Mouse (Mus musculus) Muller cell, postnatal 12 days (primary cell): ENCODE data around the gene Ska3.

Source experiments
- DNase-seq: peaks from one replicate; pipeline ENCODE4 v3.0.0-alpha.2; 2015; ENCODE audit errors: inconsistent ontology term

The Ska3 gene

DNA sequence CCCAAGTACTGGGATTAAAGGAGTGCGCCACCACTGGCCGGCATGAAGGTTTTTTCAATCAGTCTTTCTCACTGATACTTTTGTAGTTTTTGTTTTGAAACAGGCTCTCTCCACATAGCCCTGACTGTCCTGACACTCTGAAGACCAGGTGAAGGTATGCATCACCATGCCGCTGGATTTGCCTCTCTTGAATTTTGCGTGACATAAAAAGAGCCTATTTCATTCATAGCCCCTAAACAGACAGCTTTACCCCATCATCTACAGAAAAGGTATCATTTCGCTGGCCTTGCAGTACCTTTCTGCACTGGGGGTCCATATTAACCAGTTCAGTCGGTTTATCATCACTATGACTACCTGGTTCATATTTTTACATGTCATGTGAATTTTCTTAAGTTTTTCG is 28.4 kb downstream of the Ska3 start:
- DNase-seq = no peak

DNA sequence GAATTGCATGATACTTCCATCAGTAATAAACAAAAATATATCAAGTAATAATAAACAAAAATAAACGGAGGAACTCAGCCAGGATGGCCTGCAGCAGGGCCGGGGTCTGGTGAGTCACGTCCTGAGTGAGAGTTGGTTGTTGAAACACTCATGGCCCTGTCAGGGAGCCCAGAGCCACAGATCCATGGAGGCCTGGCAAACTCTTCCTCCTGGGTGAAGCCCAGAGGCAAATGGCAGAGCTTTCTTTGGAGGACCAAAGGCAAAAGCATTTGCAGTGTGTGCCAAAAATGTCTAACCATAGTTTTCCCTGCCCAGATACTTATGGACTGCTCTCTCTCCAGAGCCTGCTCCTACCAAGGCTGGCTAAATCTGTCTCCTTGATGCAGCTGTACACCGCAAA is 34.8 kb downstream of the Ska3 start:
- peak; percentile 60 for DNase-seq

DNA sequence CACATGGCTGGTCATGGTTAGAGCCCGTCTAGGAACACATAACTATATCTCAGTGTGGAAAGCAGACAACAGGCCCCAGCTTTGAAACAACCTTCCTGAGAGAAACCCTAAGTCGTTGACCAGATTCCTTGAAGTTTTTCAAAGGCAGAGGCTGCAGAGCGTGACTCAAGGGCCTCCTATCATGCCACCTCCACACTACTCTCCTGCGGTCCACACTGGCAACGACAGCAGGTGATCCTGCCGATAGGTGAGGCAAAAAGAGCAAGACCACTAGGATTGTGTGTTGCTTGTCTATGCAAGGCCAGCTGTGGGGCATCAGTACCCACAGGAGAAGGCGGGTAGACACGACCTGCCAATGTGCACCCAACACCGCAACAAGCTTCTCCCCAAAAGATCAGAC is 36.2 kb downstream of the Ska3 start:
- no peak for DNase-seq

DNA sequence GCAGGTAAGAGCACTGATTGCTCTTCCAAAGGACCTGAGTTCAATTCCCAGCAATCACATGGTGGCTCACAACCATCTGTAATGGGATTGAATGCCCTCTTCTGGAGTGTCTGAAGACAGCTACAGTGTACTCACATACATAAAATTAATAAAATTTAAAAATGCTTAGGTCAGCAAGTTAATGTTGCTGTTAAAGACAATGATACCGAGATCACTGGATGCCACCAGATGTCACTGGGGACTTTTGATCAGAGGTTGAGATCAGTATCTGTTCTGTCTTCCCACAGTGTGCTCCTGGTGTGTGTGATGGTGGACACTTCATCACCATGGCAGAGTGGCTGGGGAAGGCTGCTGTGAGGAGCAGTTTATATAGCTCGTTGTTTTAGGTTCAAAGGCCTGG is 36.7 kb downstream of the Ska3 start:
- no peak for DNase-seq

DNA sequence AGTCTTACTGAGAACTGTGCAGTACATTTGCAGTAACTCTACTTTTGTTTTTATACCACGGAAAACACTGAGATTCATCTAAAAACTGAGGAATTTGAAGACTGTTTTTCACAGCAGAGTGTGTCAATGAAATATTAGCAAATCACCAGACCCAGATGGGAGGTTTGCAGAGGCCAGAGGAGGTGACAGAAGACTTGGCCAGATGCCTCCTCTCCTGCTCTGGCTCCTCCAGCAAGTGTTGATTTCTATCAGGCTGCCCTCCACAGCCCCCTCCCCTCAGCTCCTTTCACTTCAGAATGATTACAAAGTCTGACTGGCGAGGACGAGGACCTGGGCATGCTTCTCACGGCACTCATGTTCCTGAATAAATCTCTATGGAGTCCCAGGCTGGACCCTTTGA is 38.6 kb downstream of the Ska3 start:
- DNase-seq = no peak

DNA sequence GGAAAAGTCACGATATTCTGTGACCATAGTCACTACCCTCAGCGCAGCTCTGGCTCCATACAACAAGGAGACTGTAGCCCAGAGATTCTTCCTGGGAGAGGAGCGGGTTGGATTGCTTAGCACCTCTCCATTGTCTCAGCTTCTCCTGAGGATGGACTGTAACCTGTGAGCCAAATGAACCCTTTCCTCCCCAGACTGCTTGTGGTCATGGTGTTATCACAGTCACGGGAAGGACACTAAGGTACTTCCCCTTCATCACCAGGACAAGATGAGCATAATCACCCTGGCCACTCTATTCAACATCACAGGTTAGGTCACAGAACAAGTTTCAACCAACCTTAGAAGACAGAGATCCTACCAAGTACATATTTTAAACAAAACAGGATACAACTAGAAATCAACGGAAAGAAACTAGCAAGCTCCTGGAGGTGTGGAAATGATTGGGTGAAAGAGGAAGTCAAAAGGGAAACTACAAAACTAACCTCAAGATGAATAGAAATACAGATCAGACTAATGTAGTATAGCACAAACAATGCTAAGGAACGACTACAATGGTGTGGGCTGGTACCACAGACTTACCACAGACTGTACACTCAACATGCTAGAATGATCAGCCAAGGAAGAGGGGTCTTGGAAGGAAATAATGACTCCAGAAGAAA is 53.7 kb downstream of the Ska3 start:
- no peak for DNase-seq

DNA sequence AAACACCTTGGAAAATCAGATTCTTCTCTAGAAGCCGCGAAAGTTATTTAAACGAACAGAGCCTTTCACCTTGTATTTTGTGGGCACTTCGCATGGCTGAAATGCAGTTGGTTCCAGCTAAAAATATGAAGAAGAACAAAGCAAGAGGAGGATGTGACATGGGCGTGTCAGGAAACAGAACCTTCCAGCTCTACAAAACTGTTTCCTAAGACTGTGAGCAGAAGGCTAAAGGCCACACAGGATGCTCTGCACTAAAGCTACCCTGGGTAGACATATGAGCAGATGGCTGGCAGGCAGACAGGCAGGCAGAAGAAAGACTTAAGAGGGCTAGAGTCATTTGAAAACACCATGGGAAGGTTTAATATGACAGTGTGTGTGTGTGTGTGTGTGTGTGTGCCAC is 56.9 kb downstream of the Ska3 start:
- no peak for DNase-seq

DNA sequence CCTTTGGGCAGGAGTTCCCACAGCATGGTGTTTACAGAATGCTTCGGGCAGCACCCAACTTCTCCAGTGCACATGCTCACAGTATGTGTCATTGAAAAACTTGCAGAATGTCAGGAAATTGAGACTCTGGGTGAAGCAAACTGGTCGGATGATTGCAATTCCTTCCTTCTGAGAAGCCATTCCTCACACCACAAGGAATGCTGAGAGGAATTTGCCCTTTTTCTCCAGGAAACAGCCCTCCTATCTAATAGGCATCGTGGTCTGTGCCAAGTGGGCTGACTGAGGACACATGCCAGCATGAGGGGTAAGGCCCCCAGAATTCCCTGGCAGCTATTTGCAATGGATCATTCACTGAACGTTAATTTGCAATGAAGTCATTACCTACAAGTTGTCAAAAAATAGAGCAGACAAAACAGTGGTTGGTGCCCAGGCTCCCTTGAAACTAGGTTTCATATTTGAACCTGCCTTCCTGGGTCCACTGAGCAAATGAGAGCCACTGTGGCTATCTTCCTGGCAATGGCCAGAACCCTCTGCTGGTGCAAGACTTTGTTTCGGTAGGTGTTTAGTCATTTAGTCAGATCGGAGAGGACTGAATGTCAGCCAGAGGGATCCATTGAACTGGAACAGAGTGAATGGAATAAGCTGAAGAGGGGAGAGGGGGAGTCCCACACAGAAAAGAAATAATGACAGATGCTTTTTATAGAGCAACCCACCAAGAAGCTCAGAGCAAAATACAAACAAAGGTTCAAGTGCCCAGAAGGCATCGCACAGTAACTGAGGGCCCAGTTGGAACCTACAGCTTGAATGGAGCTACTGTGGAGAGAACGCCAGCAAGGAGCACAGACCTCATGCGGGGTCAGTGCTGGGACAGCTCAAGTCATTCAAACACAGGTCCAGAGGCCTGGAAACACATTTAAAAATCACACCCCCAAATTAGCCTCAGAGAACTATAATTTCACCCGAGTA is 65.3 kb downstream of the Ska3 start:
- DNase-seq = peak; percentile 98

DNA sequence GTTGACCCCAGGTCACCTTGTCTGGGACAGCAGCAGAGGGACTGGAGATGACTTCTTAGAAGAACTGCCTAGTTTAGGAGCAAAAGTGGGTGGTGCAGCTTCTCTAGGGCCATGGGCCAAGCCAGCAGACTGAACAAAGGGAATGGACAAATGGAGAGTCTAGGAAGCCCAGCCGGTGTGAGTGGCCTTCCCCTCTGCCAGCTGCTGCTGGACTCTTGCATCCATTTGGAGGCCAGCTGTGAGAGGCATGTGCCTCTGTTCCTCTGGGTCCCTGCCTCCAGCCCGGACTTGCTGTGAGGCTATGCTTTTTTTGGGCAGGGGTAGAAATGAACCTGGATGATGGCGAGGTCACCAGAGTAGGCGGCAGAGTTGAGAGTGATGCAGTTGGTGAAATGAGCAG is 67.7 kb downstream of the Ska3 start, which contains the start of gene Lats2:
Lats2 (minus strand) TSS at position 152 of the 400 bp plus-strand sequence.
- DNase-seq = peak; percentile 31
